Mouse (Mus musculus) MEL (cell line): ENCODE data around the gene Gm12569. TPM values are rescaled to one million over a fixed set of nuclear protein-coding genes. Genes with fewer than 3 reads are reported as not detected.

Experiments used
- DNase-seq: peaks from one replicate; pipeline ENCODE4 v3.0.0; 2011; ENCODE audit warnings: low read depth, low spot score
- H3K27ac ChIP-seq: 2 replicates; pipeline ENCODE4 v1.5.1; 2012; ENCODE audit warnings: low read depth, mild to moderate bottlenecking, control low read depth, low read length, moderate library complexity; ENCODE audit not compliant: control insufficient read depth
- H3K27me3 ChIP-seq, 2 experiments: fragments of 150-350 bp in 1 of 2; sonication (generic) in 1 of 2; 2 replicates each; pipeline ENCODE4 v1.6.1; 2012; ENCODE audit warnings: low read length in 2 of 2, mild to moderate bottlenecking in 2 of 2, improper control_type of control experiment in 1 of 2, moderate library complexity in 1 of 2; ENCODE audit not compliant: insufficient read depth in 2 of 2, control insufficient read depth in 1 of 2
- H3K36me3 ChIP-seq, 2 experiments: 2 replicates each; pipeline ENCODE4 v1.6.1; 2012 to 2014; ENCODE audit warnings: low read length in 2 of 2, improper control_type of control experiment in 1 of 2, inconsistent platforms in 1 of 2, mild to moderate bottlenecking in 1 of 2; ENCODE audit not compliant: insufficient read depth in 2 of 2, control insufficient read depth in 1 of 2
- H3K4me1 ChIP-seq, 2 experiments: fragments of 150-350 bp in 1 of 2; sonication (generic) in 1 of 2; 2 replicates each; pipeline ENCODE4 v1.6.1; 2012; ENCODE audit warnings: low read length in 2 of 2, improper control_type of control experiment in 1 of 2, mild to moderate bottlenecking in 1 of 2; ENCODE audit not compliant: insufficient read depth in 2 of 2, control insufficient read depth in 1 of 2
- H3K4me3 ChIP-seq, 2 experiments: fragments of 150-350 bp in 1 of 2; sonication (generic) in 1 of 2; 2 replicates each; pipeline ENCODE4 v1.5.1; 2012; ENCODE audit warnings: low read depth in 2 of 2, low read length in 2 of 2, mild to moderate bottlenecking in 2 of 2, moderate library complexity in 2 of 2, control low read depth in 1 of 2, improper control_type of control experiment in 1 of 2; ENCODE audit not compliant: control insufficient read depth in 1 of 2, insufficient read depth in 1 of 2
- H3K79me2 ChIP-seq: 2 replicates; pipeline ENCODE4 v1.6.1; 2012; ENCODE audit warnings: mild to moderate bottlenecking, low read length, moderate library complexity; ENCODE audit not compliant: control insufficient read depth, poor library complexity, insufficient read depth
- H3K9ac ChIP-seq: 2 replicates; pipeline ENCODE4 v1.6.1; 2012; ENCODE audit warnings: low read depth, mild to moderate bottlenecking, control low read depth, low read length, moderate library complexity; ENCODE audit not compliant: control insufficient read depth, poor library complexity, severe bottlenecking
- H3K9me3 ChIP-seq: fragments of 150-350 bp; sonication (generic); replicated peaks from 2 replicates; pipeline ENCODE4 v1.6.1; 2012; ENCODE audit warnings: mild to moderate bottlenecking, low read length, improper control_type of control experiment, moderate library complexity; ENCODE audit not compliant: insufficient read depth
- BHLHE40 ChIP-seq: IDR thresholded peaks from 2 replicates; pipeline ENCODE4 v1.6.1; 2012; ENCODE audit warnings: low read depth, mild to moderate bottlenecking, inconsistent platforms, low read length, improper control_type of control experiment, borderline replicate concordance
- CHD1 ChIP-seq: IDR thresholded peaks from 2 replicates; pipeline ENCODE4 v1.6.1; 2012; ENCODE audit warnings: low read depth, mild to moderate bottlenecking, inconsistent platforms, low read length, improper control_type of control experiment
- CHD2 ChIP-seq: IDR thresholded peaks from 2 replicates; pipeline ENCODE4 v1.6.1; 2011; ENCODE audit warnings: low read length, improper control_type of control experiment
- CTCF ChIP-seq, 3 experiments: IDR thresholded peaks in 2 of 3; conservative IDR thresholded peaks in 1 of 3; 2 replicates each; pipeline ENCODE4 v1.5.1; 2011 to 2012; ENCODE audit warnings: low read length in 3 of 3, low read depth in 2 of 3, mild to moderate bottlenecking in 2 of 3, improper control_type of control experiment in 1 of 3, inconsistent platforms in 1 of 3, mixed read lengths in 1 of 3, moderate library complexity in 1 of 3; ENCODE audit not compliant: control insufficient read depth in 1 of 3, insufficient read depth in 1 of 3, poor library complexity in 1 of 3, severe bottlenecking in 1 of 3
- ELF1 ChIP-seq: IDR thresholded peaks from 2 replicates; pipeline ENCODE4 v1.6.1; 2014; ENCODE audit warnings: low read depth, mild to moderate bottlenecking, inconsistent platforms, low read length, improper control_type of control experiment, moderate library complexity
- HCFC1 ChIP-seq: IDR thresholded peaks from 2 replicates; pipeline ENCODE4 v1.6.1; 2012; ENCODE audit warnings: low read depth, mild to moderate bottlenecking, inconsistent platforms, low read length, improper control_type of control experiment, moderate library complexity
- JUND ChIP-seq: IDR thresholded peaks from 2 replicates; pipeline ENCODE4 v1.6.1; 2011; ENCODE audit warnings: low read depth, mild to moderate bottlenecking, improper control_type of control experiment, low read length
- KAT2A ChIP-seq: conservative IDR thresholded peaks from 2 replicates; pipeline ENCODE4 v1.6.1; 2012; ENCODE audit warnings: low read depth, low read length, improper control_type of control experiment, inconsistent platforms
- MAX ChIP-seq: IDR thresholded peaks from 2 replicates; pipeline ENCODE4 v1.6.1; 2011; ENCODE audit warnings: low read length, improper control_type of control experiment
- MAZ ChIP-seq: IDR thresholded peaks from 2 replicates; pipeline ENCODE4 v1.6.1; 2012; ENCODE audit warnings: low read depth, mild to moderate bottlenecking, inconsistent platforms, low read length, improper control_type of control experiment
- MEF2A ChIP-seq: IDR thresholded peaks from 2 replicates; pipeline ENCODE4 v1.6.1; 2014; ENCODE audit warnings: low read depth, mild to moderate bottlenecking, inconsistent platforms, low read length, improper control_type of control experiment; ENCODE audit not compliant: poor library complexity, insufficient replicate concordance, severe bottlenecking; ENCODE audit errors: extremely low read depth
- MXI1 ChIP-seq: IDR thresholded peaks from 2 replicates; pipeline ENCODE4 v1.6.1; 2011; ENCODE audit warnings: mild to moderate bottlenecking, low read depth, low read length, improper control_type of control experiment
- MYC ChIP-seq: IDR thresholded peaks from 2 replicates; pipeline ENCODE4 v1.6.1; 2011; ENCODE audit warnings: low read depth, mild to moderate bottlenecking, low read length, improper control_type of control experiment, moderate library complexity
- NELFE ChIP-seq: IDR thresholded peaks from 2 replicates; pipeline ENCODE4 v1.6.1; 2011; ENCODE audit warnings: low read depth, low read length, improper control_type of control experiment
- NRF1 ChIP-seq: IDR thresholded peaks from 2 replicates; pipeline ENCODE4 v1.6.1; 2014; ENCODE audit warnings: low read depth, mild to moderate bottlenecking, inconsistent platforms, low read length, improper control_type of control experiment, moderate library complexity; ENCODE audit not compliant: poor library complexity, insufficient read depth, severe bottlenecking
- RAD21 ChIP-seq: IDR thresholded peaks from 2 replicates; pipeline ENCODE4 v1.6.1; 2011; ENCODE audit warnings: mild to moderate bottlenecking, low read depth, low read length, improper control_type of control experiment
- SIN3A ChIP-seq: IDR thresholded peaks from 2 replicates; pipeline ENCODE4 v1.6.1; 2012; ENCODE audit warnings: low read length, improper control_type of control experiment, inconsistent platforms
- SMC3 ChIP-seq: IDR thresholded peaks from 2 replicates; pipeline ENCODE4 v1.6.1; 2011; ENCODE audit warnings: low read depth, low read length, improper control_type of control experiment
- TBP ChIP-seq: IDR thresholded peaks from 2 replicates; pipeline ENCODE4 v1.8.0; 2011; ENCODE audit warnings: low read depth, low read length, improper control_type of control experiment
- TCF12 ChIP-seq: IDR thresholded peaks from 2 replicates; pipeline ENCODE4 v1.6.1; 2014; ENCODE audit warnings: low read depth, mild to moderate bottlenecking, inconsistent platforms, low read length, improper control_type of control experiment, moderate library complexity
- UBTF ChIP-seq: IDR thresholded peaks from 2 replicates; pipeline ENCODE4 v1.6.1; 2012; ENCODE audit warnings: low read depth, mild to moderate bottlenecking, inconsistent platforms, low read length, improper control_type of control experiment, moderate library complexity, borderline replicate concordance; ENCODE audit not compliant: insufficient read depth
- USF1 ChIP-seq: IDR thresholded peaks from 2 replicates; pipeline ENCODE4 v1.6.1; 2014; ENCODE audit warnings: low read depth, mild to moderate bottlenecking, inconsistent platforms, low read length, improper control_type of control experiment, moderate library complexity
- ZMIZ1 ChIP-seq: IDR thresholded peaks from 2 replicates; pipeline ENCODE4 v1.6.1; 2012; ENCODE audit warnings: low read depth, mild to moderate bottlenecking, inconsistent platforms, low read length, improper control_type of control experiment, moderate library complexity
- polyA plus RNA-seq, 2 experiments: library from polyadenylated mRNA; stranded (reverse) in 1 of 2; unstranded in 1 of 2; fragments of >175 nt in 1 of 2; fragments of >200 nt in 1 of 2; gene quantifications; 2 replicates each; pipeline versions ENCODE4 v1.2.1 to v1.2.4; 2012; ENCODE audit warnings: low replicate concordance in 2 of 2, low read depth in 1 of 2; ENCODE audit not compliant: insufficient read length in 2 of 2, insufficient read depth in 1 of 2, missing spikeins in 1 of 2
- total RNA-seq: library from RNA; depleted of rRNA; stranded (reverse); fragments of 300-350 nt; gene quantifications from 2 replicates; pipeline ENCODE4 v1.2.3, GENCODE M21; 2012

Gene Gm12569
- total and polyA plus RNA-seq, 3 experiments = not detected

- H3K4me3 ChIP-seq = peak overlapping the region in 1 of 2 experiments; percentile 71; a peak in 2 of 4 replicates
- H3K4me1 ChIP-seq = peaks cover 8 to 16% of the 10 kb centered on the region in 2 experiments
- H3K9me3 ChIP-seq = no peaks in the 10 kb centered on the region
- DNase-seq = peak; percentile 60
- H3K9ac ChIP-seq = peak overlapping the region; percentile 90
- H3K36me3 ChIP-seq = peaks cover 31 to 34% of the 10 kb centered on the region in 2 experiments
- no peaks in the 10 kb centered on the region for H3K27me3 ChIP-seq
- H3K27ac ChIP-seq = no peak overlapping the region
- TF ChIP-seq USF1 = no peak
- TF ChIP-seq UBTF = no peak
- no peak for TF ChIP-seq MAX
- peak; percentile 50 to 60 (median 55) for TF ChIP-seq CTCF (IDR thresholded peaks at IDR 0.05 in 2 of 3, conservative IDR thresholded peaks at IDR 0.05 in 1 of 3; ENCODE audit: control insufficient read depth in 1 of 3, insufficient read depth in 1 of 3, low read depth in 2 of 3, low read length in 3 of 3, poor library complexity in 1 of 3, severe bottlenecking in 1 of 3)
- no peak for TF ChIP-seq HCFC1
- no peak for TF ChIP-seq NELFE
- 0 out of 2 replicates have a peak, but pooled peaks have one; percentile 23 for TF ChIP-seq MAZ
- no peak for TF ChIP-seq TCF12
- no peak for TF ChIP-seq RAD21
- no peak for TF ChIP-seq MXI1
- no peak for TF ChIP-seq BHLHE40
- TF ChIP-seq NRF1 = no peak
- peak; percentile 13; the same call in 1 of the 2 replicates for TF ChIP-seq SIN3A
- peak; percentile 36 for TF ChIP-seq SMC3
- TF ChIP-seq KAT2A = no peak
- no peak for TF ChIP-seq CHD2
- TF ChIP-seq CHD1 = no peak
- no peak for TF ChIP-seq ELF1
- no peak for TF ChIP-seq MEF2A
- TF ChIP-seq JUND = no peak
- no peak for TF ChIP-seq TBP
- TF ChIP-seq MYC = no peak
- no peak for TF ChIP-seq ZMIZ1
- TF ChIP-seq, all 39 proteins: peak for 4
- peaks cover 44% of the 10 kb centered on the region for H3K79me2 ChIP-seq
These were observed 45.1 kb downstream of the Gm12569 start for GRCm38 (mm10) chr11:51265326-51265725.
